Mouse (Mus musculus) gastrocnemius, postnatal 36 days (tissue): Measurements from ENCODE around the gene Letm1. TPM values are rescaled to one million over a fixed set of nuclear protein-coding genes. Genes with fewer than 3 reads are reported as not detected.

Source experiments
- total RNA-seq, 2 experiments: library from RNA; stranded (reverse); gene quantifications; 2 replicates each; pipeline ENCODE4 v1.2.3; 2021

Gene Letm1
- total RNA-seq, 2 experiments from 2014 or later: 76.2 to 79.8 TPM

Other genes starting within 250 kb of the Letm1 start
- gene Fam53a, start 153.2 kb downstream of the Letm1 start, total RNA-seq: 10 to 100 TPM; 56.9 to 61.8 TPM
- under 1 TPM; 0.42 to 0.54 TPM for gene Gm9903, start 152.9 kb downstream of the Letm1 start, total RNA-seq
- gene Slbp, start 130.2 kb downstream of the Letm1 start, total RNA-seq: 1 to 10 TPM; 7.4 to 7.6 TPM
- 1 to 10 TPM; 1.6 to 3.1 TPM for gene Tacc3, start 124.7 kb downstream of the Letm1 start, total RNA-seq
- 1 to 10 TPM; 6.1 to 9.7 TPM for gene Tmem129, start 124.4 kb downstream of the Letm1 start, total RNA-seq
- gene Fgfr3, start 61.1 kb downstream of the Letm1 start, total RNA-seq: 1 to 10 TPM; 3.1 to 5.0 TPM
- 1 to 10 TPM; 9.1 to 9.4 TPM for gene Nsd2, start 37.9 kb upstream of the Letm1 start, total RNA-seq
- 1 to 10 TPM; 6.1 to 6.6 TPM for gene Nelfa, start 153.6 kb upstream of the Letm1 start, total RNA-seq
- gene Gm1673, start 200.6 kb upstream of the Letm1 start, total RNA-seq: not detected
- gene Nat8l, start 213.2 kb upstream of the Letm1 start, total RNA-seq: under 1 TPM; 0.05 to 0.20 TPM